7 mouse cellular contexts compared by ENCODE assay signal in genomic region chr13:34077492-34078271, GRCm38 (mm10). TPM values are rescaled to one million over a fixed set of nuclear protein-coding genes. Genes with fewer than 3 reads are reported as not detected.
DNase-seq lines count a peak whose midpoint lies in the region; ATAC-seq lines count a peak whose summit lies in the region.

Gene Tubb2a, minus strand, starts transcription at chr13:34078007.

- peak within 1 kb of the TSS; percentile 62 for H3K4me3 ChIP-seq in embryonic facial prominence, embryonic 12.5 days
- peak within 1 kb of the TSS; percentile 61 for H3K4me3 ChIP-seq in limb, embryonic 10.5 days
- H3K4me3 ChIP-seq in midbrain, embryonic 12.5 days, result peak within 1 kb of the TSS; percentile 82

- 1% methylated on average over 45 of the region's 45 CpGs for WGBS in embryonic facial prominence, embryonic 12.5 days
- WGBS in limb, embryonic 10.5 days, result 1% methylated on average over 44 of the region's 45 CpGs
- WGBS in midbrain, embryonic 12.5 days, result under 1% methylated on average over 45 of the region's 45 CpGs

- 0 out of 2 replicates have a peak within 1 kb of the TSS, but pooled peaks have one; percentile 2 for H3K27ac ChIP-seq in embryonic facial prominence, embryonic 12.5 days
- H3K27ac ChIP-seq in limb, embryonic 10.5 days, result peak within 1 kb of the TSS; percentile 79
- H3K27ac ChIP-seq in midbrain, embryonic 12.5 days (replicated peaks), result peak within 1 kb of the TSS; percentile 91

- peak within 1 kb of the TSS; percentile 71 for H3K9ac ChIP-seq in embryonic facial prominence, embryonic 12.5 days
- peak within 1 kb of the TSS; percentile 87 for H3K9ac ChIP-seq in midbrain, embryonic 12.5 days (replicated peaks)

- peak; percentile 85 for ATAC-seq in embryonic facial prominence, embryonic 12.5 days (ENCODE audit: insufficient number of reproducible peaks, insufficient read depth, low FRiP score, low TSS enrichment)
- ATAC-seq in midbrain, embryonic 12.5 days (ENCODE audit: low FRiP score, low read depth), result peak; percentile 86

- peaks cover 10% of the 10 kb centered on the region for H3K4me1 ChIP-seq in embryonic facial prominence, embryonic 12.5 days
- H3K4me1 ChIP-seq in limb, embryonic 10.5 days, result peaks cover 22% of the 10 kb centered on the region
- H3K4me1 ChIP-seq in midbrain, embryonic 12.5 days, result peaks cover 30% of the 10 kb centered on the region

- DNase-seq in adrenal gland, postnatal 36 days, result peak; percentile 94 to 96
- peak; percentile 100 for DNase-seq in heart, adult 11 months
- DNase-seq in kidney, adult 18-20 months, result peak; percentile 92
- DNase-seq in limb, embryonic 10.5 days (ENCODE audit: low spot score), result peak; percentile 87
- DNase-seq in skeletal muscle tissue, adult 2 months (ENCODE audit: low read depth, low spot score), result peak; percentile 90

- peak within 1 kb of the TSS; percentile 82 for H3K4me2 ChIP-seq in embryonic facial prominence, embryonic 12.5 days (replicated peaks)
- peak within 1 kb of the TSS; percentile 80 for H3K4me2 ChIP-seq in midbrain, embryonic 12.5 days (replicated peaks)

- H3K9me3 ChIP-seq in embryonic facial prominence, embryonic 12.5 days, result no peaks in the 10 kb centered on the region
- no peaks in the 10 kb centered on the region for H3K9me3 ChIP-seq in limb, embryonic 10.5 days (replicated peaks)
- no peaks in the 10 kb centered on the region for H3K9me3 ChIP-seq in midbrain, embryonic 12.5 days

- H3K36me3 ChIP-seq in embryonic facial prominence, embryonic 12.5 days, result peaks cover 8% of the 10 kb centered on the region; the same call in 1 of the 2 replicates
- 0 out of 2 replicates have a peak, but pooled peaks cover 4% of the 10 kb centered on the region for H3K36me3 ChIP-seq in limb, embryonic 10.5 days
- peaks cover 13% of the 10 kb centered on the region for H3K36me3 ChIP-seq in midbrain, embryonic 12.5 days

- no peaks in the 10 kb centered on the region for H3K27me3 ChIP-seq in embryonic facial prominence, embryonic 12.5 days
- H3K27me3 ChIP-seq in limb, embryonic 10.5 days (ENCODE audit: low read depth, poor library complexity, severe bottlenecking), result peaks cover 13% of the 10 kb centered on the region; the same call in 1 of the 2 replicates
- peaks cover 7% of the 10 kb centered on the region for H3K27me3 ChIP-seq in midbrain, embryonic 12.5 days

RNA-seq across cellular contexts. Expression of gene Tubb2a, which starts in this region (rescaled TPM):
- total RNA-seq in adrenal gland, postnatal 36 days (2021), result 10 to 100 TPM; 24.6 to 42.9 TPM
- 162 and 188 TPM in 2 replicates for polyA plus RNA-seq in embryonic facial prominence, embryonic 12.5 days (2016; fragmentation: Nextera tagmentation; extraction: Ambion mirVana)
- polyA plus RNA-seq in limb, embryonic 10.5 days (2016; fragmentation: Nextera tagmentation; extraction: Ambion mirVana), result 44.3 and 44.7 TPM in 2 replicates
- polyA plus RNA-seq in midbrain, embryonic 12.5 days (2016; fragmentation: Nextera tagmentation; extraction: Ambion mirVana), result 609 and 668 TPM in 2 replicates

Comparison
In these comparisons a context has a peak if more than half of its experiments do, and no peak if none do; other contexts are left out.
1. Peak in every context shown above with its lines: DNase-seq, ATAC-seq, H3K4me3 ChIP-seq and H3K27ac ChIP-seq.
2. H3K27ac ChIP-seq: peak in every context shown above with its lines; median percentile 91 in midbrain, embryonic 12.5 days; 79 in limb, embryonic 10.5 days; 2 in embryonic facial prominence, embryonic 12.5 days.